Mouse (Mus musculus) embryonic fibroblast, embryonic 13.5 days (primary cell): ENCODE measurements at regions not wholly inside any gene's neighbourhood (a gene's known extent, or its start where the extent isn't known, plus 50 kb on each side); places are given as distances from the start of the nearest gene placed in this dataset.

Experiments
- CTCF ChIP-seq: IDR thresholded peaks from 2 replicates; pipeline ENCODE4 v1.5.1; 2011; ENCODE audit warnings: mild to moderate bottlenecking, control low read depth, low read length, moderate library complexity, borderline replicate concordance; ENCODE audit not compliant: insufficient read depth
- POLR2A ChIP-seq: IDR thresholded peaks from 2 replicates; pipeline ENCODE4 v1.6.1; 2011; ENCODE audit warnings: low read depth, mild to moderate bottlenecking, control low read depth, low read length, moderate library complexity

DNA sequence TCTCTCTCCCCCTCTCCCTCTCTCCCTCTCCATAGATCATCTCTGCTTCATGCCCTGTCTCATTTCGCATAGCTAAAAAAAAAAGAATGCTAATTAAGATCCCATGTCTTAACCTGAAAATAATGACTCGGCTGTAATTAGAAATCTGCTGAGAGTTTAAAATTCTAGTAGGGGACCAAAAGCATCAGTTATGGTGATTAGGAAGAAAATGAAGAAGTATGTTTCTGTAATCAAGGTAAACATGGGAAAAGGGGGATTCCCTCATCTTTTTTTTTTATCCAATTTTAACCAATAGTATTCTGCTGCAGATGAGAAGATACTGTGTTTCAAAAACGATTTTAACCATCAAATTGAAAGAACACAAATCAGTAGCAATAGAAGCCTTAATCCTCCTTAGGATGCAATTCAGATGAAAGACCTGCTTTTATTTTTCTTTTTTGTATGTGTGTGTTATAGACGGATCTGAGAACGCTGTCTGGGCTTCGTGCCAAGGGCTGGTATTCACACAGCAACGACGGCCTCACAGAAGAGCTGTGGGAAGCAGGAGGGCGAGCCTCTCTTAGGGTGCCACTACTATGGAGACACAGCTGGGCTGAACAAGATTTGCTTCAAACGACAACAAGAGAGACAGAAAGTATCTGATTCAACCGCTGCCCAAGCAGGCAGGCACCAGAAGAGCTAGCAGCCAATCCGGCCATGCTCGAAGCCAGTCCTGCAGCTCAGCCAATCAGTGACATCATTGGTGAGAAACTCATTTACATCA, 223.2 kb downstream of the Usp25 start:
- TF ChIP-seq POLR2A: no peak
- TF ChIP-seq CTCF: no peak
